Mouse (Mus musculus): ENCODE data around the gene Arhgap45.
"Not testable (repeated sequence)": the region's sequence is repeated elsewhere in the genome, so short reads cannot be mapped to it uniquely, and the experiment has no call there.

Gene Arhgap45

GRCm38 (mm10) chr10:80035686-80036085 is 19.2 kb downstream of the Arhgap45 start:
- DNase-seq: no peak

- no peak for DNase-seq
These were observed 20.4 kb downstream of the Arhgap45 start for GRCm38 (mm10) chr10:80036832-80037231.

DNA sequence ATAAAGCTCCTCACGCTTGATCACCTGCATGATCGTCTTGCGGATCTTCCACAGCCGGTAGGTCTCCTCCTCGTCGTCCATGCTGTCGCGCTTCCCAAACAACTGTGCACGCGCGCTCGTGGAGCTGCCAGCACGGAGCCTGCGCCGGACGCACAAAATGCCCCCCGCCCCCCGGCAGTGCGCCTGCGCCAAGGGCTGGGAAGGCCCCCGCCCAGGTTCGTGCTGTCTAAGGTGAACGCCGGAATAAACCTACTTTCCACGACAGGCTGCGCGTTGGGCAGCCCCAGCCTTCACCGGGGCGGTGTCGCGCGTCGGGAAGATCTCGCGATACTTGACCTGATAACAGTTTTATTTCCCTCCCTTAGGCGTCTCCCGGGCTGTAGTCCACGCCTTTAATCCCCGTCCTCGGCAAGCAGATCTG is 23.1 kb downstream of the Arhgap45 start, which contains the start of gene Polr2e:
Polr2e (minus strand) TSS at position 237 of the 421 bp plus-strand sequence.
- DNase-seq: peak; percentile 95

DNA sequence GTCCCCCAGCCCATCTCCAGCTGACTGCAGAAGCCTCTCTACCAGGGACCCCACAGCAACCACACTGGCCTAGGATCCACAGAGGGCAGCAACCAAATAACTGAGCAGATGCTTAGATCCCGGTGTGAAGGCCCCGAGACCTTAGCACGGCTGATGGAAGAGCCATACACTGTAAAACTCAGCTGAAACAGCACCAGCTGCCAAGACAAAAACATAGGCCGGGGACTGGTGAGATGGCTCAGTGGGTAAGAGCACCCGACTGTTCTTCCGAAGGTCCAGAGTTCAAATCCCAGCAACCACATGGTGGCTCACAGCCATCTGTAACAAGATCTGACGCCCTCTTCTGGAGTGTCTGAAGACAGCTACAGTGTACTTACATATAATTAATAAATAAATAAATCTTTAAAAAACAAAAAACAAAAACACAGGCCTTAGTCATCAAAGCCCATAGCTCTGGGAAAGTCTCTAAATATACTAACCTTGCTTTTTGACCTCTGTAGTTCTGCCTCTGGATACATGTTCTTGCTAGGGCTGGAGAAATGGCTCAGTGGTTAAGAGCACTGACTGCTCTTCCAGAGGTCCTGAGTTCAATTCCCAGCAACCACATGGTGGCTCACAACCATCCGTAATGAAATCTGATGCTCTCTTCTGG is 25.1 kb downstream of the Arhgap45 start:
- not testable (repeated sequence) for DNase-seq

DNA sequence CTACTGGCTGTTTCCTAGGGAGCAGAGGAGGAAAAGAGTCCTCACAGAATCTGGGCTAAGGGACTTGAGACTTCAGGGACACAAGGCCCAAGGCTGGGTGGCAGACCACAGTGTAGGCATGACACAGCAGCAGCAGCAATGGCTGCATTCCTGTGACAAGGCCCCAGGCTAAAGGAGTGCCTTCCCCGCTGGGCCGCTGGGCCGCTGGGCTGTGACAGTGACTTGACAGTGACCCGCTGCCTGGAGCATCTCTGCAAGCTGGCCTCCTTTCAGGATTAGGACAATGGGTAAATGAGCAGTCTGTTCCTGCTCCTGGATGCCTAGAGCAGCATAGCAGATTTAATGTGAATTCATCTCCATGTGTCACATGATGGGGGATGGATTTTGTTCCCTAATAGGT is 27.6 kb downstream of the Arhgap45 start:
- no peak for DNase-seq

GRCm38 (mm10) chr10:80045364-80045763 is 28.9 kb downstream of the Arhgap45 start:
- not testable (repeated sequence) for DNase-seq

GRCm38 (mm10) chr10:80045766-80046165 is 29.3 kb downstream of the Arhgap45 start:
- no peak for DNase-seq

GRCm38 (mm10) chr10:80047041-80047565 is 30.6 kb downstream of the Arhgap45 start, which contains the start of gene Gpx4:
Gene Gpx4, plus strand, starts transcription at chr10:80047166.
- DNase-seq: no peak

- DNase-seq: no peak
These were observed 31.9 kb downstream of the Arhgap45 start for GRCm38 (mm10) chr10:80048396-80048795.

- no peak for DNase-seq
These were observed 32.4 kb downstream of the Arhgap45 start for GRCm38 (mm10) chr10:80048834-80049233.

DNA sequence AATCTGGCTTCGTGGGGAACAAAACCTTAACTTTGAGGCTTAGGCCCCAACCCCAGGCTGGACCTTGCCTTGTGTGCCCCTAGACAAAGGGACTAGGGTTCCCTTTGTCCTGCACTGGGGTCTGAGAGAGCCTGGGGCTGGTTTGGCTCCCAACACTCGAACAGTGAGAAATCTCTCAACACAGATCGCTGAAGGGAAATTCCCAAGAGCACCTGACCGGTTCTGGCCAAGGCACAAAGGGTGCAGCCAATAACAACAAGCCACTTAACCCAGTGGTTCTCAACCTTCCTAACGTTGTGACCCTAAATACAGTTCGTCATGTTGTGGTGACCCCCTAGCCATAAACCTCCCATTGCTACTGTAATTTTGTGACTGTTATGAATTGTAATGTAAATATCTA is 33.8 kb downstream of the Arhgap45 start:
- DNase-seq: no peak

- no peak for DNase-seq
These were observed 34.6 kb downstream of the Arhgap45 start for GRCm38 (mm10) chr10:80050885-80051617.

DNA sequence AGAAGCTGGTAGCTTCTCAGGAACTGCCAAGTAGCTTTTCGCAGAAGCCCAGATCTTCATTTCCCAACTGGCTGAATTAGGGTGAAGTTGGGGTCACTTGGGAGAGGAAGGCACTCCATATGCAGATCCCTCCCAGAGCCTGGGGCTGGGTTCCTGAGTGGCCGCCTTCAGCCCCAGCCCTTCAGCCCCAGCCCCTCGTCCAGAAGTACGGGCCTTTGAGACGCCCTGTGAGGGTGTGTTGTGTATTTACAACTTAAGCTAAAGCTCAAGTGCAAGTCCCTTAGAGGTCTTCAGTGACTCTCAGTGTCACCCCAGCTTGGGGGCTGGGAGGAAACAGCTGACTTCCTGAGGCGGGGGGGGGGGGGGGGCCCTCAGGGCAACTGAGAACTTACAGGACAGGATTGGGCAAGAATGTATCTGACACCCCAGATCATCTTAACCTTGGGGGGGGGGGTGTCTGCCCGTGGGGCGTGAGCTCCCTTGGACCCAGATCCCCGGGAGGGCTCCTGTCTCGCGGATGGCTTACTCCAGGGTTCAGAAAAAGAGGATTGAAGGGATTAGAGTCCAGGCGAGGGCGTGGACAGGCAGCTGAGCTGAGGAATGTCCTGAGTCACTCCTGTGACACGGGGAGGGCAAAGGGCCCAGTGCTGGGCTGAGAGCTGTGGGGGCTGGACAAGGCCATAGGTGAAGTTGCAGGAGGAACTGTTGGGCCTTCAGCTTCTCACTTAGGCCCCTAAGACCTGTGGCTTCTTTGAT is 35.3 kb downstream of the Arhgap45 start:
- peak; percentile 61 for DNase-seq

GRCm38 (mm10) chr10:80052374-80052764 is 35.9 kb downstream of the Arhgap45 start:
- DNase-seq: no peak

DNA sequence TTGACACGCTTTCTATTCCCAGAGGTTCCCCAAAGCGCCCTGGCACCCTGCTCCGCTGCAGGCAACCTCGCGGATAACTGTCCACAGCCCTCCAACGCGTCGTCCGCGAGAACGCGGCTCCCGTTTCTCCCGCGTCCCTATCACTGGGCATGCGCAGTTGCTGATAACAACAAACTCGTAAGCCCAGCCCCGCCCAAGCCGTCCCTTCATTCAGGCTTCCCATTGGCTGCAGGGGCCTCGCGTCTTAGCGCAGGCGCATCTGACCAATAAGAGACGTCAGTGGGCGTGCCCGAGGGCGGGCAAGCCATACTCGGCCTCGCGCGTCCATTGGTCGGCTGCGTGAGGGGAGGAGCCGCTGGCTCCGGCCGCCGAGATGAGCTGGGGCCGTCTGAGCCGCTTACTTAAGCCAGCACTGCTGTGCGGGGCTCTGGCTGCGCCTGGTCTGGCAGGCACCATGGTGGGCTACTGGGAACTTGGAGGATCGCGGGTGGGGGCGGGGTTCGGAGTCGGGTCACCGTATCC is 36.9 kb downstream of the Arhgap45 start:
- peak; percentile 99 for DNase-seq

DNA sequence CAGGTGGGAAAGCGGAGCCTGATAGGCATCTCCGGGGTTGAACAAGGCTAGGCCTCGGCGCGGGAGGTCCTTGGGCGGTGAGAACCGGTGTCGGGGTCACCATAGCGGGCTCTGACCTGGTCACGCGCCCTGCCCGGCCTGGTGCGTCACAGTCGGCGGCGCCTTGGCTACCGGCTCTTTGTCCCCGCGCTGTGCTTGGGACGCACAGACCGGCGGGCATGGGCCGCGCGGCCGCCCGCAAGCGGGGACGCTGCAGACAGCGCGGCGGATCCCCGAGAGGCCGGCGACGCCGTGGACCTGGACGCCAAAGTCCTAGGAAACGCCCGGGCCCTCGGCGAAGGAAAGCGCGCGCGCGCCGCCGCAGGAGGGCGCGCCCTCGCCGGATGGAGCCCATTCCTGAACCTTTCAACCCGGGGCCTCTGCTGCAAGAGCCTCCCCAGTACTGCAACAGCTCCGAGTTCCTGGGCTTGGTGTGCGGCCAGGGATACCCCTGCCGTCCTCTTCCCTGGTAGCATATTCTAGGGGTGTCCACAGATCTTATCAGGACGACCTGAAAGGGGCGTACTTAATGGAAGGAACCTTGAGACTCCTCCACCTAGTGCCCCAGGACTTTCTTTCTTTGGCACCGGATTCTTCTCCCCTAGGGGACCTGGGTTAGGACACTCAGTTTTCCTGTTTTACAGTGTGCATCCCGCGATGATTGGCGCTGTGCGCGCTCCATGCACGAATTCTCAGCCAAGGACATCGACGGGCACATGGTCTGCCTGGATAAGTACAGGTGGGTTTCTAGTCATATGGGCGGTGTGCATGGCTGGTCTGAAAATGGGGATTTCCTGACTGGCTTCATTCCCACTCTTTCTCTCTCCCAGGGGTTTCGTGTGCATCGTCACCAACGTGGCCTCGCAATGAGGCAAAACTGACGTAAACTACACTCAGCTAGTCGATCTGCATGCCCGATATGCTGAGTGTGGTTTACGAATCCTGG is 37.7 kb downstream of the Arhgap45 start:
- DNase-seq: peak; percentile 82

DNA sequence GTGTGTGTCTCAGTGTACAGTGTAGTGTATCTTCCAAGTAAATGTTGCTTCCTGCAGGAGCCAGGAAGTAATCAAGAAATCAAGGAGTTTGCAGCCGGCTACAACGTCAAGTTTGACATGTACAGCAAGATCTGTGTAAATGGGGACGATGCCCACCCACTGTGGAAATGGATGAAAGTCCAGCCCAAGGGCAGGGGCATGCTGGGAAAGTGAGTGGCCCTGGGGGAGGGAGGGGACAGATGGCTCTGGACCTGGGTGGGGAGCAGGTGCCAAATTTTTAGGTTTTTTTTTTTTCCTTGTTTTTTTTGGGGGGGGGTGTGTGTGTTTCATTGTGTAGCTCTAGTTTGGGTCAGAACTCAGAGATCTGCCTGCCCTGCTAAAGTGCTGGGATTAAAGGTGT is 38.5 kb downstream of the Arhgap45 start:
- DNase-seq: not testable (repeated sequence)

DNA sequence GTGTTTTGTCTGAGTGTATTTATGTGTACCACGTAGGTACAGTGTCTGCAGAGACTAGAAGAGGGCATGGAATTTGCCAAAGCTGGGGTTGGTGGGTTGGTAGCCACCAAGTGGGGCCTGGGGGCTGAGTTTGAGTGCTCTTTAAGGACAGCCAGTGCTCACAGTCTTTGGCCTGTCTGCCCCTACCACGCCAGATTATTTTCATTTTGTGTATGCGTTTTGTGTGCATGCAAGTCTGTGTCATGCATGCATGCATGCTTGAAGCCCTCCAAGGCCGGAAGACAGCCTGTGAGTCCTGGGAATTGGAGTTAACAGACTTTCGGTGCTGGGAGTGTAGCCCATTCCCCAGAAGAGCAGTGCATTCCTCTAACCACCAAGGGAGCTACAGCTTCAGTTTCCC is 38.9 kb downstream of the Arhgap45 start:
- DNase-seq: no peak

GRCm38 (mm10) chr10:80055891-80056290 is 39.4 kb downstream of the Arhgap45 start:
- no peak for DNase-seq

- no peak for DNase-seq
These were observed 40.1 kb downstream of the Arhgap45 start for GRCm38 (mm10) chr10:80056506-80056905.

DNA sequence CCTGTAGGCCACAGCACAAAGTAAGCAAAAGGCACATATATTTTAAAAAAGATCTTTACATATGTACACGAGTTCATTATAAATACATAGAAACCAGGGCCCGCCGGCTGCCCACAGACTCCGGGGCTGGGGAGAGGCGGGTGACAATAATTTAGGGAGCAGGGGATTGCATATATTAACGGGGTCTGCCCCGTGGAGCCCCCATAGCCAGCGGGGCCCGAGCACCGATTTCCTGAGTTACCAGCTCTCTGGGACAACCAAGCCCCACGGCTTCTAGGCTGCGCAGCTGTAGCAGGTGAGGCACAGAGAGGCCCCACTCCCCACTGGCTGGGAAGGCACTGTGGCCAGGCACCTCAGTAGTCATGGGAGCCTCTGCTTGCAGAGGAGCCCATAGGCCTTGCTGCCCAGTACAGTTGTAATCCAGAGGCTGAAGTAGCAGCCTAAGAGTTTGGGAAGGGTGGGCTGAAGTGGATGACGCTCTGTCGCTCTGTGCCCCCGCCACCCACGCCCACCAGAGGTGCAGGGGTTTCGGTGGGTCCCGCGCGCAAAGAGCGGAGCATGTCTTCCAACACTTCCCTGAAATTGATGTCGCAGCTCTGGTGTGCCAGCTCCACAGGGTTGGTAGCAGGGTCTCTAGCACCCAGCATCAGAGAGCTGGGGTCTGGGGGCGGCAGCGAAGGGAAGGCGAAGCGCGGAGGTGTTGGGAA is 40.7 kb downstream of the Arhgap45 start:
- no peak for DNase-seq
